Mouse (Mus musculus): ENCODE measurements around the gene Med13l.

DNA sequence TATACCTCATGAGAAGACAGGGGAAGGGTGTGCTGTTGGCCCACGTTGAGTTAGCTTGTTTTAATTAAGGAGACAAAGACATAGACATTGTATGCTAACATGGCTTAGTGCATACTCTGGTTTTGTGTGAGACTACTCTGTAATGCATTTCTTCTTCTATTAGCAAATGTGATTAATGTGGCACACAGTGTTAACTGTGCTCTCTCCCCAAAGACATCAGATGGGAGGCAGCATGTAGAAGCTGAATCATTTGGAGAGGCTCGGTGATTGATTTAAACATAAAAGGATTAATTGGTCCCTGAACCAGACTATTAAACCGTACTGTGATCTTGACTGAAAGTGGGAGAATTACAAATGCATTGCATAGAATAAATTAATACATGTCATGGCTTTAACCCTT, 145.9 kb downstream of the Med13l start:
- no peak for TF ChIP-seq POLR2A (IDR thresholded peaks at IDR 0.05; ENCODE audit: control insufficient read depth, extremely low read depth, insufficient read depth, low read length, poor library complexity)
- TF ChIP-seq CTCF (IDR thresholded peaks at IDR 0.05; ENCODE audit: borderline replicate concordance, control insufficient read depth, extremely low read depth, insufficient read depth, low read length, poor library complexity) = no peak
